Mouse (Mus musculus) midbrain, embryonic 11.5 days (tissue): ENCODE data around the gene Dlg4. TPM values are rescaled to one million over a fixed set of nuclear protein-coding genes. Genes with fewer than 3 reads are reported as not detected.
"Not testable (repeated sequence)": the region's sequence is repeated elsewhere in the genome, so short reads cannot be mapped to it uniquely, and the experiment has no call there.

Source experiments
- ATAC-seq: fragments of 200-750 bp; cut with Nextera tagmentation; 2 replicates; pipeline ENCODE4 v1.8.0; 2017; ENCODE audit warnings: moderate TSS enrichment, moderate library complexity; ENCODE audit not compliant: low FRiP score
- DNase-seq: peaks from one replicate; pipeline ENCODE4 v3.0.0; 2015; ENCODE audit warnings: low spot score; ENCODE audit errors: missing footprints
- H3K27ac ChIP-seq: fragments of 300-500 bp; sonication (generic); 2 replicates; pipeline ENCODE4 v1.5.1; 2014; ENCODE audit warnings: low read depth, low read length
- H3K27me3 ChIP-seq: fragments of 300-500 bp; sonication (generic); 2 replicates; pipeline ENCODE4 v1.6.1; 2014; ENCODE audit warnings: mild to moderate bottlenecking, low read length, moderate library complexity, mixed read lengths; ENCODE audit not compliant: control insufficient read depth, insufficient read depth
- H3K36me3 ChIP-seq: fragments of 300-500 bp; sonication (generic); 2 replicates; pipeline ENCODE4 v1.6.1; 2014; ENCODE audit warnings: mild to moderate bottlenecking, low read length, moderate library complexity, mixed read lengths; ENCODE audit not compliant: control insufficient read depth, insufficient read depth
- H3K4me1 ChIP-seq: fragments of 300-500 bp; sonication (generic); 2 replicates; pipeline ENCODE4 v1.6.1; 2014; ENCODE audit warnings: low read length; ENCODE audit not compliant: control insufficient read depth, insufficient read depth
- H3K4me2 ChIP-seq: fragments of 300-500 bp; sonication (generic); 2 replicates; pipeline ENCODE4 v1.6.1; 2014; ENCODE audit warnings: mild to moderate bottlenecking, moderate library complexity
- H3K4me3 ChIP-seq: fragments of 300-500 bp; sonication (generic); 2 replicates; pipeline ENCODE4 v1.5.1; 2014; ENCODE audit warnings: low read depth, low read length
- H3K9ac ChIP-seq: fragments of 300-500 bp; sonication (generic); 2 replicates; pipeline ENCODE4 v1.6.1; 2014; ENCODE audit warnings: low read length
- H3K9me3 ChIP-seq: fragments of 300-500 bp; sonication (generic); 2 replicates; pipeline ENCODE4 v1.6.1; 2016; ENCODE audit warnings: low read length; ENCODE audit not compliant: control insufficient read depth
- WGBS: fragments of 180-500 bp; shearing (Covaris S2); extraction: QIAGEN DNeasy Blood & Tissue Kit; methylation state at CpG from one replicate; pipeline ENCODE4 v1.1.7; 2014; 5-methylcytosine and 5-hydroxymethylcytosine counted together
- polyA plus RNA-seq: library from polyadenylated mRNA; unstranded; fragments of >200 nt; fragmentation: Nextera tagmentation; extraction: Ambion mirVana; gene quantifications from 2 replicates; pipeline ENCODE4 v1.2.1, GENCODE M21; 2014

The Dlg4 gene
- polyA plus RNA-seq, 1 experiment from 2014 or later: 15.2 TPM

- no peak for ATAC-seq
- Histone ChIP-seq H3K9me3 (no peaks in the 10 kb centered on the region), H3K27ac (no peak overlapping the region), H3K9ac (no peak overlapping the region), H3K36me3 (no peaks in the 10 kb centered on the region), H3K4me2 (no peak overlapping the region), H3K4me1 (no peaks in the 10 kb centered on the region), H3K27me3 (no peaks in the 10 kb centered on the region), H3K4me3 (no peak overlapping the region)
- DNase-seq: peak; percentile 53
- WGBS: 76% methylated on average over 6 of the region's 6 CpGs
Observed at GRCm38 (mm10) chr11:70070057-70070456, 53.3 kb downstream of the Dlg4 start.

- DNase-seq: peak; percentile 17
- not testable (repeated sequence) for ATAC-seq, H3K9me3 ChIP-seq, H3K4me1 ChIP-seq, H3K27me3 ChIP-seq, H3K4me3 ChIP-seq, H3K36me3 ChIP-seq, H3K4me2 ChIP-seq, H3K27ac ChIP-seq, H3K9ac ChIP-seq
- WGBS: 92% methylated on average over 3 of the region's 3 CpGs
Observed at GRCm38 (mm10) chr11:70070603-70071002, 53.9 kb downstream of the Dlg4 start.

GRCm38 (mm10) chr11:70074379-70075071, 57.8 kb downstream of the Dlg4 start:
- H3K4me3 ChIP-seq: no peak overlapping the region
- peak; percentile 97 for DNase-seq
- H3K27ac ChIP-seq: no peak overlapping the region
- H3K9me3 ChIP-seq: no peaks in the 10 kb centered on the region
- 0 out of 2 replicates have a peak, but pooled peaks have one; percentile 24 for ATAC-seq
- H3K9ac ChIP-seq: no peak overlapping the region
- H3K4me1 ChIP-seq: no peaks in the 10 kb centered on the region
- no peaks in the 10 kb centered on the region for H3K36me3 ChIP-seq
- H3K27me3 ChIP-seq: no peaks in the 10 kb centered on the region
- peak overlapping the region; percentile 23; the same call in 1 of the 2 replicates for H3K4me2 ChIP-seq
- WGBS: 38% methylated on average over 17 of the region's 17 CpGs

- no peak overlapping the region for H3K9ac ChIP-seq
- ATAC-seq (no peak), DNase-seq (no peak)
- no peaks in the 10 kb centered on the region for H3K36me3 ChIP-seq
- no peaks in the 10 kb centered on the region for H3K4me1 ChIP-seq
- H3K27ac ChIP-seq: no peak overlapping the region; the same call in 1 of the 2 replicates
- H3K4me2 ChIP-seq: no peak overlapping the region
- H3K9me3 ChIP-seq: no peaks in the 10 kb centered on the region
- no peaks in the 10 kb centered on the region for H3K27me3 ChIP-seq
- no peak overlapping the region for H3K4me3 ChIP-seq
- WGBS: 89% methylated on average over 6 of the region's 6 CpGs
Observed at GRCm38 (mm10) chr11:70075581-70075980, 58.8 kb downstream of the Dlg4 start.

GRCm38 (mm10) chr11:70077441-70077840, 60.7 kb downstream of the Dlg4 start:
- H3K4me2 ChIP-seq: no peak overlapping the region
- H3K27ac ChIP-seq: no peak overlapping the region
- no peak overlapping the region for H3K4me3 ChIP-seq
- H3K36me3 ChIP-seq: no peaks in the 10 kb centered on the region
- ATAC-seq: no peak
- no peaks in the 10 kb centered on the region for H3K27me3 ChIP-seq
- no peaks in the 10 kb centered on the region for H3K9me3 ChIP-seq
- WGBS: 67% methylated on average over 3 of the region's 3 CpGs
- no peak overlapping the region for H3K9ac ChIP-seq
- H3K4me1 ChIP-seq: no peaks in the 10 kb centered on the region
- no peak for DNase-seq

- Histone ChIP-seq H3K27ac (no peak overlapping the region), H3K27me3 (no peaks in the 10 kb centered on the region), H3K4me2 (no peak overlapping the region), H3K4me1 (no peaks in the 10 kb centered on the region), H3K36me3 (no peaks in the 10 kb centered on the region), H3K9ac (no peak overlapping the region), H3K9me3 (no peaks in the 10 kb centered on the region), H3K4me3 (no peak overlapping the region)
- WGBS: 72% methylated on average over 6 of the region's 6 CpGs
- ATAC-seq (no peak), DNase-seq (no peak)
Observed at GRCm38 (mm10) chr11:70079175-70079574, 62.4 kb downstream of the Dlg4 start.

GRCm38 (mm10) chr11:70079928-70080327, 63.2 kb downstream of the Dlg4 start:
- no peak for ATAC-seq
- 84% methylated on average over 7 of the region's 7 CpGs for WGBS

GRCm38 (mm10) chr11:70080803-70081590, 64.3 kb downstream of the Dlg4 start:
- Histone ChIP-seq H3K4me3 (no peak overlapping the region), H3K27ac (no peak overlapping the region)
- no peak for ATAC-seq

More at GRCm38 (mm10) chr11:70079928-70080327, 63.2 kb downstream of the Dlg4 start:
- Histone ChIP-seq H3K4me2 (no peak overlapping the region), H3K4me1 (no peaks in the 10 kb centered on the region), H3K36me3 (no peaks in the 10 kb centered on the region), H3K9ac (no peak overlapping the region), H3K4me3 (no peak overlapping the region), H3K9me3 (no peaks in the 10 kb centered on the region), H3K27ac (no peak overlapping the region), H3K27me3 (no peaks in the 10 kb centered on the region)
- no peak for DNase-seq

GRCm38 (mm10) chr11:70084563-70084962, 67.8 kb downstream of the Dlg4 start:
- Histone ChIP-seq H3K4me3 (no peak overlapping the region), H3K36me3 (no peaks in the 10 kb centered on the region), H3K27ac (no peak overlapping the region), H3K27me3 (no peaks in the 10 kb centered on the region), H3K9ac (no peak overlapping the region), H3K4me1 (no peaks in the 10 kb centered on the region), H3K9me3 (no peaks in the 10 kb centered on the region), H3K4me2 (no peak overlapping the region)
- WGBS: 82% methylated on average over 8 of the region's 8 CpGs
- DNase-seq (no peak), ATAC-seq (no peak)

More at GRCm38 (mm10) chr11:70080803-70081590, 64.3 kb downstream of the Dlg4 start:
- H3K4me2 ChIP-seq: no peak overlapping the region
- H3K9me3 ChIP-seq: no peaks in the 10 kb centered on the region
- no peaks in the 10 kb centered on the region for H3K36me3 ChIP-seq
- H3K27me3 ChIP-seq: no peaks in the 10 kb centered on the region
- no peak overlapping the region for H3K9ac ChIP-seq
- WGBS: 89% methylated on average over 15 of the region's 15 CpGs
- H3K4me1 ChIP-seq: no peaks in the 10 kb centered on the region
- DNase-seq: no peak
